Mouse (Mus musculus) brain, embryonic 14.5 days (tissue): Measurements from ENCODE around the gene Prkag1.

Experiments
- CTCF ChIP-seq: fragments of 200-500 bp; IDR thresholded peaks from 2 replicates; pipeline ENCODE4 v1.5.1; 2012; ENCODE audit warnings: inconsistent platforms, mild to moderate bottlenecking, moderate library complexity, borderline replicate concordance; ENCODE audit not compliant: insufficient read depth, insufficient read length; ENCODE audit errors: extremely low read depth
- POLR2A ChIP-seq: fragments of 200-500 bp; IDR thresholded peaks from 2 replicates; pipeline ENCODE4 v1.6.1; 2012; ENCODE audit warnings: mild to moderate bottlenecking, inconsistent platforms, borderline replicate concordance; ENCODE audit not compliant: poor library complexity, insufficient read depth, insufficient read length, severe bottlenecking; ENCODE audit errors: extremely low read depth

GRCm38 (mm10) chr15:98868346-98869063 lies 37.2 kb upstream of the Prkag1 start:
- TF ChIP-seq POLR2A (no peak), CTCF (no peak)
